ENCODE assay signal across 8 mouse cellular contexts in genomic region chr17:23192453-23193379, GRCm38 (mm10). TPM values are rescaled to one million over a fixed set of nuclear protein-coding genes. Genes with fewer than 3 reads are reported as not detected.
A peak's percentile ranks its signal among the peaks of the same experiment; 100 is the strongest.
DNase-seq lines count a peak whose midpoint lies in the region; ATAC-seq and TF ChIP-seq lines count a peak whose summit lies in the region.

TSS of gene Zfp40 (minus strand) at chr17:23193252.

- H3K27me3 ChIP-seq in G1E (ENCODE audit: insufficient read depth, low read length): no peaks in the 10 kb centered on the region
- no peaks in the 10 kb centered on the region for H3K27me3 ChIP-seq in forebrain, embryonic 16.5 days (replicated peaks; ENCODE audit: control insufficient read depth, insufficient read depth, low read length)
- H3K27me3 ChIP-seq in lung, embryonic 14.5 days (ENCODE audit: insufficient read depth, low read length): no peaks in the 10 kb centered on the region
- no peaks in the 10 kb centered on the region for H3K27me3 ChIP-seq in thymus, adult 2 months (ENCODE audit: control insufficient read depth, insufficient read depth, low read length)

- H3K27ac ChIP-seq in forebrain, embryonic 16.5 days (ENCODE audit: low read length): peak within 1 kb of the TSS; percentile 87
- H3K27ac ChIP-seq in layer of hippocampus, adult 2 months: peak within 1 kb of the TSS; percentile 91
- peak within 1 kb of the TSS; percentile 82 for H3K27ac ChIP-seq in lung, embryonic 14.5 days (ENCODE audit: low read depth)
- peak within 1 kb of the TSS; percentile 58 for H3K27ac ChIP-seq in olfactory bulb, adult 2 months (ENCODE audit: insufficient read depth, low read depth, low read length)
- no peak within 1 kb of the TSS for H3K27ac ChIP-seq in thymus, adult 2 months (ENCODE audit: control insufficient read depth, insufficient read depth, low read length)

- peaks cover 12% of the 10 kb centered on the region for H3K4me1 ChIP-seq in G1E (ENCODE audit: insufficient read depth, low read depth, low read length)
- peaks cover 14% of the 10 kb centered on the region for H3K4me1 ChIP-seq in forebrain, embryonic 16.5 days (replicated peaks; ENCODE audit: control insufficient read depth, insufficient read depth, low read length)
- H3K4me1 ChIP-seq in lung, embryonic 14.5 days (ENCODE audit: insufficient read depth): no peaks in the 10 kb centered on the region
- H3K4me1 ChIP-seq in olfactory bulb, adult 2 months (ENCODE audit: control insufficient read depth, insufficient read depth, low read length): no peaks in the 10 kb centered on the region
- no peaks in the 10 kb centered on the region for H3K4me1 ChIP-seq in thymus, adult 2 months (replicated peaks; ENCODE audit: control insufficient read depth, insufficient read depth, low read length)

- ATAC-seq in G1E (ENCODE audit: extremely low read depth, insufficient number of reproducible peaks, low FRiP score, poor library complexity, severe bottlenecking): peak; percentile 96
- peak; percentile 99 for ATAC-seq in forebrain, embryonic 16.5 days
- peak; percentile 100 for ATAC-seq in lung, embryonic 14.5 days (ENCODE audit: insufficient read depth)

- TF ChIP-seq POLR2A in olfactory bulb, adult 2 months (IDR thresholded peaks at IDR 0.05; ENCODE audit: insufficient read depth, low read depth, low read length): no peak; the same call in 1 of the 2 replicates
- TF ChIP-seq POLR2A in thymus, adult 2 months (IDR thresholded peaks at IDR 0.05; ENCODE audit: control insufficient read depth, extremely low read depth, insufficient read depth, low read length, poor library complexity): peak; percentile 43; the same call in 1 of the 2 replicates

- peak within 1 kb of the TSS; percentile 73 for H3K4me3 ChIP-seq in G1E (ENCODE audit: low read depth, low read length)
- H3K4me3 ChIP-seq in forebrain, embryonic 16.5 days (replicated peaks; ENCODE audit: low read length): peak within 1 kb of the TSS; percentile 92
- H3K4me3 ChIP-seq in layer of hippocampus, adult 2 months: peak within 1 kb of the TSS; percentile 71
- peak within 1 kb of the TSS; percentile 58 for H3K4me3 ChIP-seq in lung, embryonic 14.5 days (ENCODE audit: low read depth, low read length)
- H3K4me3 ChIP-seq in olfactory bulb, adult 2 months (ENCODE audit: insufficient read depth, low read depth, low read length): peak within 1 kb of the TSS; percentile 98
- H3K4me3 ChIP-seq in thymus, adult 2 months (ENCODE audit: control insufficient read depth, insufficient read depth, low read length): peak within 1 kb of the TSS; percentile 58

- H3K9ac ChIP-seq in forebrain, embryonic 16.5 days (replicated peaks; ENCODE audit: low read depth, low read length): peak within 1 kb of the TSS; percentile 86
- peak within 1 kb of the TSS; percentile 70 for H3K9ac ChIP-seq in lung, embryonic 14.5 days

- DNase-seq in G1E (ENCODE audit: low spot score): peak; percentile 80
- DNase-seq in cerebellum, adult 18-20 months: peak; percentile 91 to 93
- peak; percentile 92 for DNase-seq in heart, postnatal 36 days
- DNase-seq in layer of hippocampus, adult 2 months (ENCODE audit: low spot score in 2 of 2): peak; percentile 91 to 92
- DNase-seq in lung, embryonic 14.5 days: peak; percentile 96
- peak; percentile 90 for DNase-seq in thymus, adult 2 months

- TF ChIP-seq CTCF in G1E (IDR thresholded peaks at IDR 0.05; ENCODE audit: low read depth, low read length): no peak
- TF ChIP-seq CTCF in layer of hippocampus, adult 2 months (conservative IDR thresholded peaks at IDR 0.05): no peak
- no peak for TF ChIP-seq CTCF in lung, embryonic 14.5 days (IDR thresholded peaks at IDR 0.05; ENCODE audit: low read depth)
- no peak for TF ChIP-seq CTCF in olfactory bulb, adult 2 months (IDR thresholded peaks at IDR 0.05; ENCODE audit: insufficient read depth, low read depth, low read length)
- TF ChIP-seq CTCF in thymus, adult 2 months (IDR thresholded peaks at IDR 0.05; ENCODE audit: borderline replicate concordance, control insufficient read depth, extremely low read depth, insufficient read depth, low read length, poor library complexity): no peak

- peaks cover 6% of the 10 kb centered on the region for H3K36me3 ChIP-seq in G1E (replicated peaks)
- peaks cover 6% of the 10 kb centered on the region for H3K36me3 ChIP-seq in forebrain, embryonic 16.5 days (ENCODE audit: control insufficient read depth, insufficient read depth)
- H3K36me3 ChIP-seq in lung, embryonic 14.5 days (ENCODE audit: insufficient read depth): peaks cover 4% of the 10 kb centered on the region; the same call in 1 of the 2 replicates
- no peaks in the 10 kb centered on the region for H3K36me3 ChIP-seq in thymus, adult 2 months (ENCODE audit: control insufficient read depth, insufficient read depth, low read length)

- intact Hi-C loops in heart, postnatal 36 days (cut with DNase I): loop anchor here (5.0 to 10.0 kb wide), 3 partner anchors 325 to 448 kb away; partner anchors contain the start of gene Zfp945

- H3K4me2 ChIP-seq in forebrain, embryonic 16.5 days (ENCODE audit: low read length): peak within 1 kb of the TSS; percentile 69
- peak within 1 kb of the TSS; percentile 76 for H3K4me2 ChIP-seq in lung, embryonic 14.5 days

- no peaks in the 10 kb centered on the region for H3K9me3 ChIP-seq in G1E (replicated peaks)
- no peaks in the 10 kb centered on the region for H3K9me3 ChIP-seq in forebrain, embryonic 16.5 days (ENCODE audit: control insufficient read depth, low read length)
- H3K9me3 ChIP-seq in lung, embryonic 14.5 days (ENCODE audit: low read depth, low read length): no peaks in the 10 kb centered on the region

- 2% methylated on average over 27 of the region's 27 CpGs for WGBS in forebrain, embryonic 16.5 days
- WGBS in lung, embryonic 14.5 days: 3% methylated on average over 27 of the region's 27 CpGs
- WGBS in olfactory bulb, adult 2 months: 1% methylated on average over 27 of the region's 27 CpGs
- WGBS in thymus, adult 2 months: 4% methylated on average over 27 of the region's 27 CpGs

RNA-seq across cellular contexts. Expression of gene Zfp40, which starts in this region (rescaled TPM):
- 19.5 and 23.6 TPM in 2 replicates for total RNA-seq in G1E (2014; fragmentation: Nextera tagmentation)
- total RNA-seq in G1E (2017): 7.8 and 9.8 TPM in 2 replicates
- 1.3 and 1.4 TPM in 2 replicates for polyA plus RNA-seq in G1E (2012)
- 40.1 and 42.8 TPM in 2 replicates for polyA plus RNA-seq in forebrain, embryonic 16.5 days (2015; fragmentation: Nextera tagmentation; extraction: Ambion mirVana)
- total RNA-seq in heart, postnatal 36 days (2021): 1 to 10 TPM; 3.5 to 5.8 TPM
- 10 to 100 TPM; 20.5 to 23.7 TPM for total RNA-seq in layer of hippocampus, adult 2 months (2021)
- polyA plus RNA-seq in lung, embryonic 14.5 days (2014; fragmentation: Nextera tagmentation; extraction: Ambion mirVana): 14.9 and 16.6 TPM in 2 replicates
- not detected in 2 replicates for polyA plus RNA-seq in olfactory bulb, adult 2 months (2012; ENCODE audit: insufficient read depth, insufficient read length, low replicate concordance, missing spikeins)
- 1.5 and 2.1 TPM in 2 replicates for polyA plus RNA-seq in thymus, adult 2 months (2012; rRNA removed)
